Mouse (Mus musculus): ENCODE data around the gene Arhgap23. TPM values are rescaled to one million over a fixed set of nuclear protein-coding genes. Genes with fewer than 3 reads are reported as not detected.

The Arhgap23 gene
- polyA plus RNA-seq, 1 experiment from 2014 or later: 9.5 TPM

DNA sequence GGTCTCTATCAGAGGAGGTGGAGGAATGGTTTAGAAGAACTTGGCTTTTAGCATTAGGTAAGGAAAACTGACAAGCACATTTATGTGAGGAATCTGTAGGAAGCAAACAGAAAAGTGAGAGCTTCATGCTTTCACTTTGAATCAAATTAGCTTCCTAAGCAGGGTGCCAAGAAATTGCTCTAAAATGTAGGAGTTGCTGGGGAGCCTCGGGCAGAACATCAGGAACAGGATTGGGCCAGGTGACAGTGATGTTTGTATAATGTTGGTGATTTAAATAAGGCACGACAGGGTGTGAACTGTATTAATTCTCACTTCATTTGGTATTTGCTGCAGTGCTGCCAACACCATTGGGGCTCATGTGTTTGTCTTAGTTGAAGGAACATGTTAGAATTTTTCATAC is 31.6 kb upstream of the Arhgap23 start:
- no peak for DNase-seq (ENCODE audit: low spot score)
- WGBS: 68% methylated on average over 2 of the region's 2 CpGs
- ATAC-seq (ENCODE audit: low read depth): no peak
- H3K27me3 ChIP-seq (replicated peaks; ENCODE audit: control insufficient read depth, insufficient read depth, low read length): no peaks in the 10 kb centered on the region
- no peaks in the 10 kb centered on the region for H3K4me1 ChIP-seq (ENCODE audit: control insufficient read depth, insufficient read depth, low read length)
- no peak overlapping the region for H3K4me3 ChIP-seq (ENCODE audit: low read depth, low read length)
- no peak overlapping the region for H3K9ac ChIP-seq (ENCODE audit: low read depth, low read length)
- H3K4me2 ChIP-seq (ENCODE audit: low read depth, low read length): no peak overlapping the region
- H3K36me3 ChIP-seq (ENCODE audit: control insufficient read depth, insufficient read depth, low read length): peaks cover 65% of the 10 kb centered on the region
- H3K9me3 ChIP-seq (ENCODE audit: control insufficient read depth, low read length): no peaks in the 10 kb centered on the region
- no peak overlapping the region for H3K27ac ChIP-seq (replicated peaks; ENCODE audit: low read depth, low read length)

DNA sequence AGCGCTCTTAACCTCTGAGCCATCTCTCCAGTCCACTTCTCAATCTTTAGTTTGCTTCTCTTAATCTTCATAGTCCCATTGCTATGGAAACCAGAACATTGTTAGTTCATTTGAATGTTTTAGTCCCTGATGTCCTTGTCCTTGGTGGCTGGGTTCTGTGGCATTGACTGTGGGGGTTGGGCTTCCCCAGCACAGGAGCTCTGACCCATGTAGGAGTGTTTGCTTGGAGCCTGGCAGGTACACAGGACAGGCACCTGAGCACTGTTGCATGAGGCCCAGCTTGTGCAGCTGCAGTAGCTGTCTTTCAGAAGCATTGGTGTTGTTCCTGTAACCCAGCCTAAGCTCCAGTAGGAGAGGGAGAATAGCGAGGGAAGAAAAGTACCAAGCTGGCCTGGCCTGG is 27.5 kb upstream of the Arhgap23 start:
- H3K27ac ChIP-seq (replicated peaks; ENCODE audit: low read depth, low read length): no peak overlapping the region
- H3K9me3 ChIP-seq (ENCODE audit: control insufficient read depth, low read length): no peaks in the 10 kb centered on the region
- H3K4me1 ChIP-seq (ENCODE audit: control insufficient read depth, insufficient read depth, low read length): no peaks in the 10 kb centered on the region
- H3K36me3 ChIP-seq (ENCODE audit: control insufficient read depth, insufficient read depth, low read length): peaks cover 80% of the 10 kb centered on the region
- DNase-seq (ENCODE audit: low spot score): no peak
- no peak overlapping the region for H3K4me3 ChIP-seq (ENCODE audit: low read depth, low read length)
- no peak overlapping the region for H3K4me2 ChIP-seq (ENCODE audit: low read depth, low read length)
- ATAC-seq (ENCODE audit: low read depth): no peak
- no peak overlapping the region for H3K9ac ChIP-seq (ENCODE audit: low read depth, low read length)
- no peaks in the 10 kb centered on the region for H3K27me3 ChIP-seq (replicated peaks; ENCODE audit: control insufficient read depth, insufficient read depth, low read length)
- WGBS: 100% methylated on average over 2 of the region's 2 CpGs

DNA sequence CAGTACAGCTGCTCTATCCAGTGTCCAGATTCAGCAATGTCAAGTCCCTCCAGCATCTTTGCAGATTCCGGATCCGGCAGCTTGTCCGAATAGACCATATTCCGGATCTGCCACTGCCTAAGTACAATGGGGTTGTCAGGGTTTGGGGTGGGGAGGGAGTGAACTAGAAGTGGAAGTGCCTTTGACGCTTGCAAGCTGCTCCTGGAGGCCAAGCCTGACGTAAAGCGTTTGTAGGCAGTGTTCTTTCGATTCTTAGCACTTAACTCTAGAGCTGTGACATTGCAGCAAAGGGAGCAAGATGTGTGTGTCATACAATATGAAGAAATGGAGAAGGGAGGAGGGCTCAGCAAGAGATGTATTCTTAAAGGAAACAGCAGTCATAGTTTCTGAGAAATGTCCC is 26.2 kb upstream of the Arhgap23 start:
- H3K27ac ChIP-seq (replicated peaks; ENCODE audit: low read depth, low read length): no peak overlapping the region
- ATAC-seq (ENCODE audit: low read depth) (no peak), DNase-seq (ENCODE audit: low spot score) (no peak)
- no peaks in the 10 kb centered on the region for H3K4me1 ChIP-seq (ENCODE audit: control insufficient read depth, insufficient read depth, low read length)
- no peak overlapping the region for H3K4me3 ChIP-seq (ENCODE audit: low read depth, low read length)
- peaks cover 82% of the 10 kb centered on the region for H3K36me3 ChIP-seq (ENCODE audit: control insufficient read depth, insufficient read depth, low read length)
- H3K27me3 ChIP-seq (replicated peaks; ENCODE audit: control insufficient read depth, insufficient read depth, low read length): no peaks in the 10 kb centered on the region
- H3K9me3 ChIP-seq (ENCODE audit: control insufficient read depth, low read length): no peaks in the 10 kb centered on the region
- H3K9ac ChIP-seq (ENCODE audit: low read depth, low read length): no peak overlapping the region
- 85% methylated on average over 8 of the region's 8 CpGs for WGBS
- no peak overlapping the region for H3K4me2 ChIP-seq (ENCODE audit: low read depth, low read length)

DNA sequence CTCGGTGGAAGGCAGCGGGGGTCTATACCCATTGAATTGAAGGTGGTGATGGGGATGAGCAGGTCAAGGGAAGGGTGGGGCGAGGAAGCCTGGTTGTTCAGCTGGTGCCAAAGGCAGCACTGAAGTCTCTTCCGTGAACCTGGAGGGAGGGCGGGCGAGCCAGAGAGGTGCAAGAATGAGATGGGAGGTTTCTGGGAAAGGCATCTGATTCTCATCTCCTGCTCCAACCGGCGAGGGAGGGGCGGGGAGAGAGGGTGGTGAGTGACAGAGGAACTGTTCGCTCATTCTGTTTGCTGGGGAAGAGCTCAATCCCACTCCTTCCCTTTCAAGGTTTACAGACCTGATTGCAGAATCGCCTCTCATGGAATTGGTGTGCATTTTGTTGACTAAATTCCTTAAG is 21.7 kb upstream of the Arhgap23 start:
- ATAC-seq (ENCODE audit: low read depth) (no peak), DNase-seq (ENCODE audit: low spot score) (no peak)
- peaks cover 81% of the 10 kb centered on the region for H3K36me3 ChIP-seq (ENCODE audit: control insufficient read depth, insufficient read depth, low read length)
- no peak overlapping the region for H3K4me3 ChIP-seq (ENCODE audit: low read depth, low read length)
- H3K9me3 ChIP-seq (ENCODE audit: control insufficient read depth, low read length): no peaks in the 10 kb centered on the region
- H3K4me2 ChIP-seq (ENCODE audit: low read depth, low read length): no peak overlapping the region
- H3K27me3 ChIP-seq (replicated peaks; ENCODE audit: control insufficient read depth, insufficient read depth, low read length): no peaks in the 10 kb centered on the region
- H3K27ac ChIP-seq (replicated peaks; ENCODE audit: low read depth, low read length): no peak overlapping the region
- H3K9ac ChIP-seq (ENCODE audit: low read depth, low read length): no peak overlapping the region
- 68% methylated on average over 11 of the region's 11 CpGs for WGBS
- H3K4me1 ChIP-seq (ENCODE audit: control insufficient read depth, insufficient read depth, low read length): no peaks in the 10 kb centered on the region

- Histone ChIP-seq H3K27me3 (replicated peaks; ENCODE audit: control insufficient read depth, insufficient read depth, low read length) (no peaks in the 10 kb centered on the region), H3K9ac (ENCODE audit: low read depth, low read length) (no peak overlapping the region), H3K27ac (replicated peaks; ENCODE audit: low read depth, low read length) (no peak overlapping the region), H3K4me2 (ENCODE audit: low read depth, low read length) (no peak overlapping the region), H3K4me3 (ENCODE audit: low read depth, low read length) (no peak overlapping the region), H3K4me1 (ENCODE audit: control insufficient read depth, insufficient read depth, low read length) (no peaks in the 10 kb centered on the region), H3K9me3 (ENCODE audit: control insufficient read depth, low read length) (no peaks in the 10 kb centered on the region), H3K36me3 (ENCODE audit: control insufficient read depth, insufficient read depth, low read length) (peaks cover 76% of the 10 kb centered on the region)
- DNase-seq (ENCODE audit: low spot score) (no peak), ATAC-seq (ENCODE audit: low read depth) (0 out of 2 replicates have a peak, but pooled peaks have one; percentile 31)
- WGBS: 94% methylated on average over 11 of the region's 11 CpGs
Measured at GRCm38 (mm10) chr11:97394146-97394545, 21.2 kb upstream of the Arhgap23 start.

GRCm38 (mm10) chr11:97398506-97398905 is 16.8 kb upstream of the Arhgap23 start:
- DNase-seq (ENCODE audit: low spot score): no peak
- Histone ChIP-seq H3K27ac (replicated peaks; ENCODE audit: low read depth, low read length) (no peak overlapping the region), H3K4me3 (ENCODE audit: low read depth, low read length) (no peak overlapping the region), H3K4me1 (ENCODE audit: control insufficient read depth, insufficient read depth, low read length) (peaks cover 4% of the 10 kb centered on the region), H3K27me3 (replicated peaks; ENCODE audit: control insufficient read depth, insufficient read depth, low read length) (no peaks in the 10 kb centered on the region), H3K4me2 (ENCODE audit: low read depth, low read length) (no peak overlapping the region), H3K9me3 (ENCODE audit: control insufficient read depth, low read length) (no peaks in the 10 kb centered on the region), H3K36me3 (ENCODE audit: control insufficient read depth, insufficient read depth, low read length) (peaks cover 32% of the 10 kb centered on the region), H3K9ac (ENCODE audit: low read depth, low read length) (no peak overlapping the region)
- 64% methylated on average over 2 of the region's 2 CpGs for WGBS
- ATAC-seq (ENCODE audit: low read depth): no peak

DNA sequence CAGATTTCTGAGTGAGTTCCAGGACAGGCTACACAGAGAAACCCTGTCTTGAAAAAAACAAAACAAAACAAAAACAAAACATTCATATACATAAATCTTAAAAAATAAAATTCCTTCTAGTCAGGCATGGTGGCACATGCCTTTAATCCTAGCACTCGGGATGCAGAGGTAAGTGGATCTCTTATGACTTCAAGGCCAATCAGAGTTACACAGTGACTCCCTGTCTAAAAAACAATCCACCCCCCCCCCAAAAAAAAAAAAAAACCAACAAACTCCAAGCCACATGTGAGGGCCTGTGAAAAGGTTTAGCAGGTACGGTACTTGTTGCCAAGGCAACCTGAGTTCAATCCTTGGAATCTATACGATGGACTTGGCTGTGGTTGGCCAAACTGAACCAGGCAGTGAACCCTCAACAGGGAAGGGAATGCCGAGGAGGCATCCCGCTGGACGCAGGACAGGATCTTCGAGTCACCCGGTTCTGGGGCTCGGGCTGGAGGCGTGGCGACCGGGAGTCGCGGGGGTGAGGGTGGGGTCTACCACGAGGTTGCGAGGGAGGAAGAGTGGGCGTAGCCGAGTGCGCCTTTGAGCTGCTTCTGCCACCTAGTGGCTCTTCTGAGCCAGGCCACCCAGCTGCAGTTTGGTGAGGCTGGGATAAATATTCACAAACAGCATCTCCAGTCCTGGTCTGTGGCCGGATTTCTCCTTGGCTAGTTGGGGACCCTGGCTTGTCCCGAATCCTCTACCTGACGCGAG is 15.2 kb upstream of the Arhgap23 start:
- peak; percentile 64 for ATAC-seq (ENCODE audit: low read depth)
- peak overlapping the region; percentile 37 for H3K4me3 ChIP-seq (ENCODE audit: low read depth, low read length)
- peaks cover 9% of the 10 kb centered on the region for H3K4me1 ChIP-seq (ENCODE audit: control insufficient read depth, insufficient read depth, low read length)
- DNase-seq (ENCODE audit: low spot score): peak; percentile 94
- H3K9ac ChIP-seq (ENCODE audit: low read depth, low read length): peak overlapping the region; percentile 28; the same call in 1 of the 2 replicates
- peak overlapping the region; percentile 72 for H3K4me2 ChIP-seq (ENCODE audit: low read depth, low read length)
- peaks cover 16% of the 10 kb centered on the region; the same call in 1 of the 2 replicates for H3K36me3 ChIP-seq (ENCODE audit: control insufficient read depth, insufficient read depth, low read length)
- no peaks in the 10 kb centered on the region for H3K27me3 ChIP-seq (replicated peaks; ENCODE audit: control insufficient read depth, insufficient read depth, low read length)
- no peak overlapping the region; the same call in none of the 2 replicates for H3K27ac ChIP-seq (replicated peaks; ENCODE audit: low read depth, low read length)
- 2% methylated on average over 23 of the region's 23 CpGs for WGBS
- H3K9me3 ChIP-seq (ENCODE audit: control insufficient read depth, low read length): no peaks in the 10 kb centered on the region

GRCm38 (mm10) chr11:97401082-97401481 is 14.3 kb upstream of the Arhgap23 start:
- H3K9me3 ChIP-seq (ENCODE audit: control insufficient read depth, low read length): no peaks in the 10 kb centered on the region
- WGBS: 14% methylated on average over 5 of the region's 6 CpGs
- peak; percentile 48 for ATAC-seq (ENCODE audit: low read depth)
- H3K27ac ChIP-seq (replicated peaks; ENCODE audit: low read depth, low read length): no peak overlapping the region; the same call in 1 of the 2 replicates
- no peaks in the 10 kb centered on the region for H3K27me3 ChIP-seq (replicated peaks; ENCODE audit: control insufficient read depth, insufficient read depth, low read length)
- peaks cover 18% of the 10 kb centered on the region for H3K4me1 ChIP-seq (ENCODE audit: control insufficient read depth, insufficient read depth, low read length)
- H3K36me3 ChIP-seq (ENCODE audit: control insufficient read depth, insufficient read depth, low read length): peaks cover 8% of the 10 kb centered on the region; the same call in 1 of the 2 replicates
- DNase-seq (ENCODE audit: low spot score): peak; percentile 71
- no peak overlapping the region for H3K4me3 ChIP-seq (ENCODE audit: low read depth, low read length)
- no peak overlapping the region for H3K9ac ChIP-seq (ENCODE audit: low read depth, low read length)
- H3K4me2 ChIP-seq (ENCODE audit: low read depth, low read length): no peak overlapping the region; the same call in 1 of the 2 replicates
